Mouse (Mus musculus): ENCODE data around the gene Mrvi1.

The Mrvi1 gene

GRCm38 (mm10) chr7:110881746-110882333, 100.4 kb downstream of the Mrvi1 start:
- DNase-seq (ENCODE audit: low spot score in 2 of 2), result no peak

- no peak for DNase-seq (ENCODE audit: low spot score in 2 of 2)
Observed at GRCm38 (mm10) chr7:110878028-110878427, 104.2 kb downstream of the Mrvi1 start.

GRCm38 (mm10) chr7:110876965-110877364, 105.3 kb downstream of the Mrvi1 start:
- no peak for DNase-seq (ENCODE audit: low spot score in 2 of 2)

GRCm38 (mm10) chr7:110868807-110869206, 113.5 kb downstream of the Mrvi1 start:
- DNase-seq (ENCODE audit: low spot score in 2 of 2), result no peak

- DNase-seq (ENCODE audit: low spot score in 2 of 2), result no peak
Observed at GRCm38 (mm10) chr7:110867116-110867515, 115.1 kb downstream of the Mrvi1 start.

- no peak for DNase-seq (ENCODE audit: low spot score in 2 of 2)
Observed at GRCm38 (mm10) chr7:110866021-110866420, 116.2 kb downstream of the Mrvi1 start.

- no peak for DNase-seq (ENCODE audit: low spot score in 2 of 2)
Observed at GRCm38 (mm10) chr7:110865570-110865969, 116.7 kb downstream of the Mrvi1 start.

- DNase-seq (ENCODE audit: low spot score in 2 of 2), result no peak
Observed at GRCm38 (mm10) chr7:110865038-110865437, 117.2 kb downstream of the Mrvi1 start.

- no peak for DNase-seq (ENCODE audit: low spot score in 2 of 2)
Observed at GRCm38 (mm10) chr7:110862751-110863289, 119.4 kb downstream of the Mrvi1 start, which contains the start of gene Lyve1. TSS of gene Lyve1 (minus strand) at chr7:110863239.

- DNase-seq (ENCODE audit: low spot score in 2 of 2), result no peak
Observed at GRCm38 (mm10) chr7:110860129-110860528, 122.1 kb downstream of the Mrvi1 start.

GRCm38 (mm10) chr7:110855604-110856003, 126.7 kb downstream of the Mrvi1 start:
- no peak for DNase-seq (ENCODE audit: low spot score in 2 of 2)

GRCm38 (mm10) chr7:110854927-110855546, 127.2 kb downstream of the Mrvi1 start:
- no peak for DNase-seq (ENCODE audit: low spot score in 2 of 2)

GRCm38 (mm10) chr7:110854519-110854918, 127.7 kb downstream of the Mrvi1 start:
- DNase-seq (ENCODE audit: low spot score in 2 of 2), result peak; percentile 27 to 39

GRCm38 (mm10) chr7:110853611-110854010, 128.7 kb downstream of the Mrvi1 start:
- no peak for DNase-seq (ENCODE audit: low spot score in 2 of 2)

GRCm38 (mm10) chr7:110851541-110852203, 130.6 kb downstream of the Mrvi1 start:
- no peak for DNase-seq (ENCODE audit: low spot score in 2 of 2)

GRCm38 (mm10) chr7:110848371-110848770, 133.9 kb downstream of the Mrvi1 start:
- DNase-seq (ENCODE audit: low spot score in 2 of 2), result no peak

- no peak for DNase-seq (ENCODE audit: low spot score in 2 of 2)
Observed at GRCm38 (mm10) chr7:110847321-110847720, 134.9 kb downstream of the Mrvi1 start.

GRCm38 (mm10) chr7:110843916-110844874, 138.1 kb downstream of the Mrvi1 start, which contains the start of gene Rnf141:
TSS of gene Rnf141 (minus strand) at chr7:110844457.
- DNase-seq (ENCODE audit: low spot score in 2 of 2), result peak; percentile 95

- DNase-seq (ENCODE audit: low spot score in 2 of 2), result no peak
Observed at GRCm38 (mm10) chr7:110840332-110840731, 141.9 kb downstream of the Mrvi1 start.

GRCm38 (mm10) chr7:110834522-110834921, 147.7 kb downstream of the Mrvi1 start:
- DNase-seq (ENCODE audit: low spot score in 2 of 2), result no peak

- DNase-seq (ENCODE audit: low spot score in 2 of 2), result no peak
Observed at GRCm38 (mm10) chr7:110834018-110834417, 148.2 kb downstream of the Mrvi1 start.

All from right cerebral cortex, adult 2 months (tissue).